Mouse (Mus musculus) myocyte (in vitro differentiated cells): ENCODE data around the gene Galnt14.

Source experiments
- CEBPB ChIP-seq: IDR thresholded peaks from 2 replicates; pipeline ENCODE4 v1.6.1; 2011; ENCODE audit warnings: mild to moderate bottlenecking, moderate library complexity; ENCODE audit not compliant: poor library complexity, insufficient read depth, severe bottlenecking
- E2F4 ChIP-seq: IDR thresholded peaks from one replicate; pipeline ENCODE4 v1.6.1; 2011; ENCODE audit warnings: mild to moderate bottlenecking, control low read depth, moderate library complexity; ENCODE audit not compliant: insufficient read depth
- MYOD1 ChIP-seq, 3 experiments: IDR thresholded peaks; one replicate each; pipeline ENCODE4 v1.6.1; 2011; ENCODE audit warnings: control low read depth in 2 of 3, low read depth in 2 of 3, mild to moderate bottlenecking in 2 of 3, moderate library complexity in 1 of 3; ENCODE audit not compliant: insufficient read length in 2 of 3, control insufficient read depth in 1 of 3
- MYOG ChIP-seq, 3 experiments: IDR thresholded peaks; one replicate each; pipeline ENCODE4 v1.6.1; 2011; ENCODE audit warnings: control low read depth in 2 of 3, low read depth in 2 of 3, mild to moderate bottlenecking in 2 of 3; ENCODE audit not compliant: insufficient read length in 2 of 3, control insufficient read depth in 1 of 3, insufficient read depth in 1 of 3
- POLR2A ChIP-seq: IDR thresholded peaks from one replicate; pipeline ENCODE4 v1.6.1; 2011; ENCODE audit warnings: low read depth, mild to moderate bottlenecking, control low read depth, moderate library complexity; ENCODE audit not compliant: insufficient read length
- POLR2AphosphoS2 ChIP-seq: IDR thresholded peaks from one replicate; pipeline ENCODE4 v1.6.1; 2011; ENCODE audit warnings: low read depth, control low read depth; ENCODE audit not compliant: insufficient read length
- SRF ChIP-seq: IDR thresholded peaks from one replicate; pipeline ENCODE4 v1.6.1; 2011; ENCODE audit warnings: low read depth; ENCODE audit not compliant: control insufficient read depth, insufficient read length
- TCF12 ChIP-seq: IDR thresholded peaks from one replicate; pipeline ENCODE4 v1.6.1; 2011; ENCODE audit warnings: mild to moderate bottlenecking, control low read depth; ENCODE audit not compliant: poor library complexity, insufficient read depth, severe bottlenecking
- TCF3 ChIP-seq: IDR thresholded peaks from one replicate; pipeline ENCODE4 v1.6.1; 2011; ENCODE audit warnings: low read depth, control low read depth; ENCODE audit not compliant: insufficient read length
- USF1 ChIP-seq: IDR thresholded peaks from one replicate; pipeline ENCODE4 v1.6.1; 2011; ENCODE audit warnings: low read depth, mild to moderate bottlenecking, control low read depth, moderate library complexity

- no peak for TF ChIP-seq MYOD1 (IDR thresholded peaks at IDR 0.05; ENCODE audit: control insufficient read depth in 1 of 3, insufficient read length in 2 of 3, low read depth in 2 of 3)
- no peak for TF ChIP-seq MYOG (IDR thresholded peaks at IDR 0.05; ENCODE audit: control insufficient read depth in 1 of 3, insufficient read depth in 1 of 3, insufficient read length in 2 of 3, low read depth in 2 of 3)
- TF ChIP-seq USF1 = no peak
- TF ChIP-seq TCF3 = no peak
- TF ChIP-seq E2F4 = no peak
- no peak for TF ChIP-seq POLR2A
- no peak for TF ChIP-seq TCF12
- TF ChIP-seq POLR2AphosphoS2 = no peak
- TF ChIP-seq CEBPB = no peak
- TF ChIP-seq SRF = no peak
Observed at GRCm38 (mm10) chr17:73487380-73487779, 222.9 kb downstream of the Galnt14 start.
